Mouse (Mus musculus): ENCODE data around the gene Hes7.

Hes7 gene

GRCm38 (mm10) chr11:69120221-69121000, at the start of gene Hes7:
Gene Hes7 (plus strand): TSS chr11:69120404.
- peak; percentile 29 for DNase-seq (ENCODE audit: low read depth, low spot score)

GRCm38 (mm10) chr11:69070590-69071222, 49.5 kb upstream of the Hes7 start, which contains the start of gene Tmem107:
Gene Tmem107 (plus strand): TSS chr11:69070806.
- DNase-seq (ENCODE audit: low read depth, low spot score) = peak; percentile 95

GRCm38 (mm10) chr11:69071262-69071661, 48.9 kb upstream of the Hes7 start:
- no peak for DNase-seq (ENCODE audit: low read depth, low spot score)

- DNase-seq (ENCODE audit: low read depth, low spot score) = no peak
Observed at GRCm38 (mm10) chr11:69072234-69072633, 48.0 kb upstream of the Hes7 start.

GRCm38 (mm10) chr11:69072666-69073064, 47.5 kb upstream of the Hes7 start:
- DNase-seq (ENCODE audit: low read depth, low spot score) = no peak

DNA sequence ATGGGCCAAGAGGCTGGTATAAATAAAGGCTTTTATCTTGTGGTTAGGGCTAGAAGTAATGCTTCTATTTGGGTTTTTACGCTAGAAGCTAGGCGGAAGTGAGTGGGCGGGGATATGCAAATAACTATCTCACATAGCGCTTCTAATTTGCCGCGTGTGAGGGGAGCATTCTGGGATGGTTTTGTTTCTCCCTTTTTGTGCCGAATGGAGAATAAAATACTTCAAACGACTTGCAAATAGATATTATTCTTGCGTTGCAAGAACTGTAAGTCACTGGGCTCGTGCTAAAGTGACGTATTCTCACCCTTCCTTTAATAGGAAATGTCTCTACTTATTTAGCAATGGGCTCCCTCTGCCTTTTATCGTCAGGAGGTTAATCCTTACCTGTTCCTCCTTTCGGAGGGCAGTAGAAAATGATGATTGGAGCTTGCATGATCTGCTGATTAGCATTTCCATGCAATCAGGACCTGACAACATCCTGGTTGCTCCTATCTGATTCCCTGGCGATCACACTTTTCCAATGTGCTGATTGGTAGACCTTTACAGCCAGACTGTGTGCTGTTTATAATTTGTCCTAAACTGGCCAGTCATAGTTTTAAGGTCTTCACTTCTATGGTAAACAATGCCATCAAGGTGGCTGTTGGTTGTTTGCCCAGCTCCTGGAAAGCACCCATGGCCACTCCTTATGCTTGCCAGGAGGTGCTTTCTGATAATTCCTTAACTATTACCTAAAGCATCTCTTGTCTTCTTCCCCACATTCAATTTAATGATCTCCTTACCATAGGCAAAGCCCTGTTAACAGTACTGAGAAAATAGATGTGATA, 46.9 kb upstream of the Hes7 start:
- DNase-seq (ENCODE audit: low read depth, low spot score) = peak; percentile 95

GRCm38 (mm10) chr11:69073951-69074775, 46.0 kb upstream of the Hes7 start:
- peak; percentile 20 for DNase-seq (ENCODE audit: low read depth, low spot score)

DNA sequence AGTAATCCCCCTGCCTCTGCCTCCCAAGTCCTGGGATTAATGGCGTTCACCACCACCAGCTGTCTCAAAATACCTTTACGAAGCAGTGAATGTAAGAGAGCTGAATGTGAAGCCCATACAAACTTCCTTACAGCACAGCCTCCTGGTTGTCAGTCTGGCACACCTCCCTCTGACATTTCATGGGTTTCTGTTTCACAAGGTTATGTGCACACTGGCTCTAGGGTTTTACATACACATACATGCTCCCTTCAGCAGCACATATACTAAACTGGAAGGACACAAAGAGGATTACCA, 45.5 kb upstream of the Hes7 start:
- DNase-seq (ENCODE audit: low read depth, low spot score) = peak; percentile 15

GRCm38 (mm10) chr11:69075764-69076479, 44.3 kb upstream of the Hes7 start:
- no peak for DNase-seq (ENCODE audit: low read depth, low spot score)

- DNase-seq (ENCODE audit: low read depth, low spot score) = no peak
Observed at GRCm38 (mm10) chr11:69076572-69076971, 43.6 kb upstream of the Hes7 start.

- no peak for DNase-seq (ENCODE audit: low read depth, low spot score)
Observed at GRCm38 (mm10) chr11:69077316-69077715, 42.9 kb upstream of the Hes7 start.

- DNase-seq (ENCODE audit: low read depth, low spot score) = no peak
Observed at GRCm38 (mm10) chr11:69078041-69078440, 42.2 kb upstream of the Hes7 start.

DNA sequence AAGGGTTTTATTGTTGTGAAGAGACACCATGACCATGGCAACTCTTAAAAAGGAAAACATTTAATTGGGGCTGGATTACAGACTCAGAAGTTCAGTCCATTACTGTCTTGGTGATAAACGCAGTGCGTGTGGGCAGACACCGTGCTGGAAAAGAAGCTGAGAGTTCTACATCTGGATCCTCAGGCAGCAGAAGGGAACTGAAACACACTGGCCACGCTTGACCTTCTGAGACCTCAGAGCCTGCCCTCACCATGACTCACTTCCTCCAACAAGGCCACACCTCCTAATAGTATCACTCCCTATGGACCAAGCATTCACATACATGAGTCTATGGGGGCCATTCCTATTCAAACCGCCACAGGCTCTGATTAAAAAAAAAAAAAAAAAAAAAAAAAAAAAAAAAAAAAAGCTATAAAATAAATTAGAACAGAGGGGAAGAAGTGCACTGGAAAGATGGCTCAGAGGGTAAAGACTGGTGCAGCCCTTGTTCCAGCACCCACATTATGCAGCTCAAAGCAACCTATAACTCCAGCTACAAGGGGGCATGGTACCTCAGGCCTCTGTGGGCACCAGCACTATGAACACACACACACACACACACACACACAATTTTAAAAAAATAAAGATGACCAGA, 41.3 kb upstream of the Hes7 start:
- DNase-seq (ENCODE audit: low read depth, low spot score) = no peak

- DNase-seq (ENCODE audit: low read depth, low spot score) = no peak
Observed at GRCm38 (mm10) chr11:69080102-69080854, 39.9 kb upstream of the Hes7 start.

DNA sequence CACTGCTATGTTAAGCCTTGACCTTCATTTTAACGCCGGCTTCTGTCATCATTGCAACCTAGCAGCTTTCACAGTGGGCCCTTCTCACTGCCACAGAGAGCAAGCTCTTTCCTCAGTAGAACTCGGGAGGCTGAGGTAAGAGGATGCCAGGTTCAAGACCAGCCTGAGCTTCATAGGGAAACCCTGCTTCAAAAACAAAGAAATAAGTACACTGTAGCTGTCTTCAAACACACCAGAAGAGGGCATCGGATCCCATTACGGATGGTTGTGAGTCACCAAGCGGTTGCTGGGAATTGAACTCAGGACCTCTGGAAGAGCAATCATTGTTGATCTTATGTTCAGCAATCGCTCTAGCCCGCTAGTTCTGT, 39.4 kb upstream of the Hes7 start:
- no peak for DNase-seq (ENCODE audit: low read depth, low spot score)

GRCm38 (mm10) chr11:69081613-69082012, 38.6 kb upstream of the Hes7 start:
- DNase-seq (ENCODE audit: low read depth, low spot score) = no peak

DNA sequence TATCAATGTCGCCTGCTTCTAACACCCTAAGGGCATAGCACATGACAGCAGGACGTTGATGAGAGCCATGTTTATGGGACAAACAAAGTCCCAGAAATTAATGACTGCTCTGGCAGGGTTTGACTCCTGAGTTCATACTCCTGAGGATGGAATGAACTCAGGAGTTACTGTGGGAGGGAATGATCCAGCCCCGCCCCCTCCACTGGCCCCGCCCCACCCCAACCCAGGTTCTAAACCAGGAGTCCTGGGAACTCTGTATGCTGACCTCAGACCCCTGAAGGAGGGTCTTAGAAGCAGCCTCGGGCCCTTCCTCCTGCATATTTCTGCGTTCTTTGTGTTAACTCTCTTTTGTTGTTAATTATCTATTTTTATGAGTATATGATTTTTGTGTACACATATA, 34.6 kb upstream of the Hes7 start:
- DNase-seq (ENCODE audit: low read depth, low spot score) = no peak

- no peak for DNase-seq (ENCODE audit: low read depth, low spot score)
Observed at GRCm38 (mm10) chr11:69086390-69086789, 33.8 kb upstream of the Hes7 start.

DNA sequence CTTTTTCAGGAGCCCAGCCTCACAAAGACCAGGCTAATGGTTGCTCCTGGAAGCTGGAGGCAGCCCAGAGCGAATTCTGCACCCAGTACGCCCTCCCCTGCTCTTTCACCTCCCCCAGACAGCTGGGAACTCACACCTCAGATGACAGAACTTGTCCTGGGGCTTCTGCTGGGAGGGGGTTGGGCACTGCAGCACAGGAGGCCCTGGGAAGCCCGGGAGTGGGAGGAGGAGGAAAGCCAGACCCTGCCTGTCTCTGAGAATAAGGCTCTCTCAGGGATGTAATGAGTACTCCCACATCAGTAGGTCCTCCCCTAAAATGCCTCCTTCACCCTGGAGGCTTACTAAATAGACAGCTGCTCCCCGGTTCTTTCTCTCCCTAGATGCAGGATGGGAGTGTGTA, 33.1 kb upstream of the Hes7 start:
- peak; percentile 2 for DNase-seq (ENCODE audit: low read depth, low spot score)

DNA sequence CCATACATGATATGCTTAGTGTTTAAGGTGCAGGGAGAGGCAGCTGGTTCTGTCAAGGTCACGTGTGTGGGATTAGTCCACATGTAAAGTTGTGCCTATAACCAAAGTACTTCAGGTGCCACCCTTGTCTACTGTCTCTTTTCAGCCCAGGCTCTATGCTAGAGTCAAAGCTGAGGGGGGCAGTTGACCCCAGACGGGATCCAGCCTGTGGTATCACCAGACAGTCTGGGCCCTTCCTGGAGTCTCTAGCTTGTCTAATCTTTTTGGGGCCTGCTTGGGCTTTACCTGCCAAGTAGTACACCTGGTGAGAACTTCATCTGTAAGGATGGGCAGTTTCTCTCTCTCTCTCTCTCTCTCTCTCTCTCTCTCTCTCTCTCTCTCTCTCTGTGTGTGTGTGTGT, 32.6 kb upstream of the Hes7 start:
- peak; percentile 18 for DNase-seq (ENCODE audit: low read depth, low spot score)
